Mouse (Mus musculus) limb, embryonic 12.5 days (tissue): ENCODE data around the gene Fndc7. TPM values are rescaled to one million over a fixed set of nuclear protein-coding genes. Genes with fewer than 3 reads are reported as not detected.

Experiments
- ATAC-seq: fragments of 200-750 bp; cut with Nextera tagmentation; 2 replicates; pipeline ENCODE4 v1.8.0; 2017; ENCODE audit warnings: low read depth, moderate TSS enrichment; ENCODE audit not compliant: insufficient number of reproducible peaks, insufficient read depth, low FRiP score, low TSS enrichment
- H3K27ac ChIP-seq: fragments of 300-500 bp; sonication (generic); 2 replicates; pipeline ENCODE4 v1.5.1; 2016; ENCODE audit warnings: mild to moderate bottlenecking, moderate library complexity
- H3K27me3 ChIP-seq: fragments of 300-500 bp; sonication (generic); 2 replicates; pipeline ENCODE4 v1.6.1; 2016; ENCODE audit warnings: mild to moderate bottlenecking, moderate library complexity
- H3K36me3 ChIP-seq: fragments of 300-500 bp; sonication (generic); 2 replicates; pipeline ENCODE4 v1.6.1; 2016; ENCODE audit warnings: mild to moderate bottlenecking, moderate library complexity
- H3K4me1 ChIP-seq: fragments of 300-500 bp; sonication (generic); replicated peaks from 2 replicates; pipeline ENCODE4 v1.6.1; 2016
- H3K4me2 ChIP-seq: fragments of 300-500 bp; sonication (generic); 2 replicates; pipeline ENCODE4 v1.6.1; 2016; ENCODE audit warnings: mild to moderate bottlenecking, moderate library complexity
- H3K4me3 ChIP-seq: fragments of 300-500 bp; sonication (generic); replicated peaks from 2 replicates; pipeline ENCODE4 v1.5.1; 2016; ENCODE audit warnings: mild to moderate bottlenecking
- H3K9ac ChIP-seq: fragments of 300-500 bp; sonication (generic); replicated peaks from 2 replicates; pipeline ENCODE4 v1.6.1; 2016; ENCODE audit warnings: mild to moderate bottlenecking, moderate library complexity
- H3K9me3 ChIP-seq: fragments of 300-500 bp; sonication (generic); 2 replicates; pipeline ENCODE4 v1.6.1; 2016; ENCODE audit warnings: mild to moderate bottlenecking, moderate library complexity
- WGBS: fragments of 180-500 bp; shearing (Covaris S2); methylation state at CpG from one replicate; pipeline ENCODE4 v1.1.7; 2016; 5-methylcytosine and 5-hydroxymethylcytosine counted together
- polyA plus RNA-seq: library from polyadenylated mRNA; unstranded; fragments of >200 nt; fragmentation: Nextera tagmentation; extraction: Ambion mirVana; gene quantifications from 2 replicates; pipeline ENCODE4 v1.2.1, GENCODE M21; 2016

Fndc7 gene
- polyA plus RNA-seq, result 0.13 TPM in 2 replicates

GRCm38 (mm10) chr3:108889908-108890307 is at the start of gene Fndc7:
Gene Fndc7 (minus strand): TSS chr3:108890008.
- Histone ChIP-seq H3K4me3 (no peak within 1 kb of the TSS), H3K4me1 (no peaks in the 10 kb centered on the region), H3K9me3 (no peaks in the 10 kb centered on the region), H3K9ac (no peak within 1 kb of the TSS), H3K27me3 (no peaks in the 10 kb centered on the region), H3K4me2 (no peak within 1 kb of the TSS), H3K27ac (no peak within 1 kb of the TSS), H3K36me3 (no peaks in the 10 kb centered on the region)
- 96% methylated on average over 1 of the region's 1 CpGs for WGBS
- ATAC-seq, result no peak

- Histone ChIP-seq H3K4me2 (peak within 1 kb of the TSS; percentile 60), H3K9me3 (no peaks in the 10 kb centered on the region), H3K36me3 (no peaks in the 10 kb centered on the region), H3K4me1 (no peaks in the 10 kb centered on the region), H3K4me3 (peak within 1 kb of the TSS; percentile 37), H3K9ac (peak within 1 kb of the TSS; percentile 37; the same call in 1 of the 2 replicates), H3K27me3 (no peaks in the 10 kb centered on the region), H3K27ac (no peak within 1 kb of the TSS)
- WGBS, result 83% methylated on average over 5 of the region's 5 CpGs
- ATAC-seq, result no peak
These were observed 49.8 kb upstream of the Fndc7 start, which contains the start of gene Henmt1 for GRCm38 (mm10) chr3:108939573-108939972. Gene Henmt1 (plus strand): TSS chr3:108939873.

GRCm38 (mm10) chr3:108938691-108939090 is 48.9 kb upstream of the Fndc7 start:
- Histone ChIP-seq H3K4me3 (no peak overlapping the region), H3K4me2 (no peak overlapping the region), H3K9ac (no peak overlapping the region), H3K4me1 (no peaks in the 10 kb centered on the region), H3K27ac (no peak overlapping the region), H3K27me3 (no peaks in the 10 kb centered on the region), H3K9me3 (no peaks in the 10 kb centered on the region), H3K36me3 (no peaks in the 10 kb centered on the region)
- no peak for ATAC-seq
- 84% methylated on average over 5 of the region's 5 CpGs for WGBS

DNA sequence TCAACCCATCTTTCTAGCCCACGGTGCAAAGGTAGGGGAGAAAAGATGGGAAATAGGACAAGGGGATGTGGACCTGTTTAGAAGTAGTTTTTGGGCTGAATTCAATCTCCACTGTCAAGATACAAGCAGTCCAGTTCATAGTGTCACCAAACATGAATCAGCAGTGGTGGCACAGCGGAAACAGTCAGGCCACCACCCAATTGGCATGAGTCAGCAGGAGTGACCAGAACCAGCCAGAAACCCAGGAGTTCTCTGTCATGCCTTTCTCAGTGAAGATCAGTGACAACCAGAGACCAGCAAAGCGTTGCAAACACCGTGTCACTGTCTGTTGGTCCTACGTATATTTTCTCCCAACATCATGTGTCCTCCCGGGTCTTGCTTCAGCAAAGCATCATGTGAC is 43.7 kb upstream of the Fndc7 start:
- Histone ChIP-seq H3K4me3 (no peak overlapping the region), H3K27ac (no peak overlapping the region), H3K9me3 (no peaks in the 10 kb centered on the region), H3K36me3 (no peaks in the 10 kb centered on the region), H3K27me3 (no peaks in the 10 kb centered on the region), H3K4me2 (no peak overlapping the region), H3K9ac (no peak overlapping the region), H3K4me1 (no peaks in the 10 kb centered on the region)
- 94% methylated on average over 6 of the region's 6 CpGs for WGBS
- ATAC-seq, result no peak

DNA sequence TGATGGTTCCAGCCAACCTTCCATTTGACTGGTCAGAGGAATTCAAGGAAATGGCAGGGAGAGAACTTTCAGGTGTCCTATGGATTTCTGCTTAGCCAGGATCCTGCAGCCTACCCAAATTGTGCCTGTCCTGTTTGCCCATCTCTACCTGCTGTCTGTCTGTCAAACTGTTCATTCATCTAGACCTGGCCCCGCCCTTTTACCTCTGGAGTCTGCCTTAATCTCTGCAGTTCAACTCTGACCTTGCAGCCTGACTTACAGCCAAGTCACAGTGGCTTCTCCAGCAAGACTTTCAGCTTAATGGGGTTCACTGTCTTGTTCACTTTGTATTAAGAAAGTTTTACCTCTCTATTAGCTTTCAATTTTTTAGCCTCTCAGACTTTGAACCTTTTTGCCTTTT is 36.5 kb upstream of the Fndc7 start:
- H3K27ac ChIP-seq, result no peak overlapping the region
- H3K4me3 ChIP-seq, result no peak overlapping the region
- H3K9me3 ChIP-seq, result no peaks in the 10 kb centered on the region
- ATAC-seq, result no peak
- no peaks in the 10 kb centered on the region for H3K4me1 ChIP-seq
- no peak overlapping the region for H3K9ac ChIP-seq
- 74% methylated on average over 1 of the region's 1 CpGs for WGBS
- H3K4me2 ChIP-seq, result no peak overlapping the region
- H3K27me3 ChIP-seq, result no peaks in the 10 kb centered on the region
- no peaks in the 10 kb centered on the region for H3K36me3 ChIP-seq

DNA sequence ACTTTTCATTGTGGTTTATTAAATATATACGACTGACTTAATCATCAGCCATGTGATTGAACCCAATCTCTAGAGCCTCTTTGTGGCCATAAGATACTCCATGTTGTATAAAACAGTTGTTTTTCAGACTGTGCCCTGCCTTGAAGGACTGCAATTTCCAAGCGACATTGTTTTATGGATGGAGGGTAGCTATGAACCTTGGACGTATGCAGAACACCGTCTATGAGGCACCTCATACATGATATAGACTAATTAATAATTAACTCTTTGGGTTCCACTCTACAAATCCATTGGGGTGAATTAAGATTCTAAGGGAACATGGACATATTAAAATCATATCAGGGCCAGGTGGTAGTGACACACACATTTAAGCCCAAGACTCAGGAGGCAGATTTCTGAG is 35.9 kb upstream of the Fndc7 start:
- 85% methylated on average over 4 of the region's 4 CpGs for WGBS
- Histone ChIP-seq H3K27me3 (no peaks in the 10 kb centered on the region), H3K4me2 (no peak overlapping the region), H3K27ac (no peak overlapping the region), H3K9me3 (no peaks in the 10 kb centered on the region), H3K9ac (no peak overlapping the region), H3K4me1 (no peaks in the 10 kb centered on the region), H3K36me3 (no peaks in the 10 kb centered on the region), H3K4me3 (no peak overlapping the region)
- no peak for ATAC-seq

- Histone ChIP-seq H3K27me3 (no peaks in the 10 kb centered on the region), H3K27ac (no peak overlapping the region), H3K9ac (no peak overlapping the region), H3K9me3 (no peaks in the 10 kb centered on the region), H3K36me3 (no peaks in the 10 kb centered on the region), H3K4me3 (no peak overlapping the region), H3K4me2 (no peak overlapping the region), H3K4me1 (no peaks in the 10 kb centered on the region)
- 89% methylated on average over 1 of the region's 1 CpGs for WGBS
- ATAC-seq, result no peak
These were observed 32.0 kb upstream of the Fndc7 start for GRCm38 (mm10) chr3:108921822-108922221.

DNA sequence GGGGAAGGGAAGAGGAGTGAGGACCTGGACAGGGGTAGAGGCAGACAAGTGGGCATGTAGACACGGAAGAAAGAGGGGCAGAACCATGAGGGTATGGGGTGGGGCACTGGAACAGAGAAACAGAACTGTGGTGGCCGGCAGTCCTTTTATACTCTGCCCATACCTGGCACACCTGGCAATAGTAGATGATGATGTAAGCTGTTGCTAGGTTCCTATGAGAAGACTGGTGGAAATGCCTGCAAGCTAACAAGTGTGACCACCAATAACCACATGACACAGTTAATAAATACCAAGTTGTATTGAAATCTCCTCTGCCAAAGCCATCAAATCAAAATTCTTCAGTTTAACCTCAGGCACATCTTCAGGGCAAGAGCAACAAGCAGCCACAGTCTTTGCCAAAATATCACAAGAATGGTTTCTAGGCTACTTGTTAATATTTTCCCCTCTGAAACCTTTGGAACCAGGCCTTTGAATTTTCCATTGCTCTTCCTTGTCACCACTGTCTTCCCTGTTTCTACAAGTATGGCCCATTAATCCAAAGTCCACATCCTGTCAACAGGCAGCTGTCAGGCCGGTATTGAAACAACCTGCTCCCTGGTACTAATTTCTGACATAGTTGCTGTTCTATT is 30.7 kb upstream of the Fndc7 start:
- no peaks in the 10 kb centered on the region for H3K27me3 ChIP-seq
- no peaks in the 10 kb centered on the region for H3K4me1 ChIP-seq
- H3K27ac ChIP-seq, result no peak overlapping the region
- H3K9ac ChIP-seq, result no peak overlapping the region
- H3K9me3 ChIP-seq, result no peaks in the 10 kb centered on the region
- H3K36me3 ChIP-seq, result no peaks in the 10 kb centered on the region
- no peak overlapping the region for H3K4me2 ChIP-seq
- no peak overlapping the region for H3K4me3 ChIP-seq
- WGBS, result 88% methylated on average over 3 of the region's 3 CpGs
- ATAC-seq, result no peak

DNA sequence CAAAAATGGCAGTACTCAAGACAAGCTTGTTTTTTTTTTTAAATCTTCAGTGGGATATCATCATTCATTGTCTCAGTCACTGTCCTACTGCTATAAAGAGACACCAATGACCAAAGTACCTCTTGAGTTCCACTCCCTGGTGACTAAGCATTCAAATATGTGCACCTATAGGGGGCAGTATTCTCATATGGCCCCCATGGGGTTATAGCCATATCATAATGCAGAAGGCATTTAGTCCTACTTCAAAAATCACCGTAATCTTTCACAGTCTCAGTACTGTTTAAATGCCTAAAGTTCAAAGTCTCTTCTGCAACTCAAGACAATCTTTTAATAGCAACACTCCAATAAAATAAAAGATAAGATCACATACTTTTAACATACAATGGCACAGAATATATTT is 29.0 kb upstream of the Fndc7 start:
- no peak overlapping the region for H3K27ac ChIP-seq
- H3K9me3 ChIP-seq, result no peaks in the 10 kb centered on the region
- no peaks in the 10 kb centered on the region for H3K36me3 ChIP-seq
- no peak overlapping the region for H3K4me3 ChIP-seq
- no peaks in the 10 kb centered on the region for H3K27me3 ChIP-seq
- no peak for ATAC-seq
- H3K4me1 ChIP-seq, result no peaks in the 10 kb centered on the region
- H3K9ac ChIP-seq, result no peak overlapping the region
- WGBS, result 95% methylated on average over 1 of the region's 1 CpGs
- H3K4me2 ChIP-seq, result no peak overlapping the region

DNA sequence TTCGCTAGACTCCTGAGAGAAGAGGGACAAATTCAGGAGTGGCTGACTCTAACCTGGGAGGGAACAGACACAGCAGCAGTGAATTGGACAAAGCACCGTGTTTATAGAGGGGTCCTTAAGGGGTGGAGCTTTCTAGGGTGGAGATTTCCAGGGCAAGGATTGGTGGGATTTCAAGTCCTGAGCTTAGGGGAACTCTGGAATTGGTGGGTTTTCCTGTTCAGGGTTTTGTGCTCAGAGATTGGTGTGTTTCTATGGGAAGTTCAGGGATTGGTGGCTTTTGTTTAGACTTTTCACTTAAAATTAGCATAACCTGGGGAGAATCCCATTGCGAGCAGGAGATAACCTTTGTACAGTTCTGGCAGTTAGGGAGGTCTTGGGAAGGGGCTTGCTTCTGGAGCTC is 28.2 kb upstream of the Fndc7 start:
- no peaks in the 10 kb centered on the region for H3K4me1 ChIP-seq
- no peak for ATAC-seq
- no peaks in the 10 kb centered on the region for H3K9me3 ChIP-seq
- H3K9ac ChIP-seq, result no peak overlapping the region
- WGBS, result 64% methylated on average over 3 of the region's 3 CpGs
- no peaks in the 10 kb centered on the region for H3K27me3 ChIP-seq
- H3K27ac ChIP-seq, result no peak overlapping the region
- H3K4me3 ChIP-seq, result no peak overlapping the region
- no peaks in the 10 kb centered on the region for H3K36me3 ChIP-seq
- H3K4me2 ChIP-seq, result no peak overlapping the region

- no peak overlapping the region; the same call in 1 of the 2 replicates for H3K9ac ChIP-seq
- no peaks in the 10 kb centered on the region for H3K9me3 ChIP-seq
- H3K27ac ChIP-seq, result no peak overlapping the region
- no peaks in the 10 kb centered on the region for H3K4me1 ChIP-seq
- H3K4me2 ChIP-seq, result no peak overlapping the region
- ATAC-seq, result no peak
- H3K4me3 ChIP-seq, result no peak overlapping the region
- no peaks in the 10 kb centered on the region for H3K36me3 ChIP-seq
- no peaks in the 10 kb centered on the region for H3K27me3 ChIP-seq
- WGBS, result 58% methylated on average over 4 of the region's 4 CpGs
These were observed 27.0 kb upstream of the Fndc7 start for GRCm38 (mm10) chr3:108916857-108917256.

GRCm38 (mm10) chr3:108915999-108916398 is 26.2 kb upstream of the Fndc7 start:
- Histone ChIP-seq H3K4me1 (no peaks in the 10 kb centered on the region), H3K36me3 (no peaks in the 10 kb centered on the region), H3K27ac (no peak overlapping the region), H3K4me3 (no peak overlapping the region), H3K4me2 (no peak overlapping the region), H3K9me3 (no peaks in the 10 kb centered on the region), H3K9ac (no peak overlapping the region), H3K27me3 (no peaks in the 10 kb centered on the region)
- ATAC-seq, result no peak
- WGBS, result 86% methylated on average over 1 of the region's 1 CpGs
